Mouse (Mus musculus) ovary, postnatal 10 days (tissue): Measurements from ENCODE around the gene Trabd.

ENCODE experiments used
- DNase-seq: peaks from one replicate; pipeline ENCODE4 v3.0.0; 2022; ENCODE audit warnings: low spot score

Trabd gene

DNA sequence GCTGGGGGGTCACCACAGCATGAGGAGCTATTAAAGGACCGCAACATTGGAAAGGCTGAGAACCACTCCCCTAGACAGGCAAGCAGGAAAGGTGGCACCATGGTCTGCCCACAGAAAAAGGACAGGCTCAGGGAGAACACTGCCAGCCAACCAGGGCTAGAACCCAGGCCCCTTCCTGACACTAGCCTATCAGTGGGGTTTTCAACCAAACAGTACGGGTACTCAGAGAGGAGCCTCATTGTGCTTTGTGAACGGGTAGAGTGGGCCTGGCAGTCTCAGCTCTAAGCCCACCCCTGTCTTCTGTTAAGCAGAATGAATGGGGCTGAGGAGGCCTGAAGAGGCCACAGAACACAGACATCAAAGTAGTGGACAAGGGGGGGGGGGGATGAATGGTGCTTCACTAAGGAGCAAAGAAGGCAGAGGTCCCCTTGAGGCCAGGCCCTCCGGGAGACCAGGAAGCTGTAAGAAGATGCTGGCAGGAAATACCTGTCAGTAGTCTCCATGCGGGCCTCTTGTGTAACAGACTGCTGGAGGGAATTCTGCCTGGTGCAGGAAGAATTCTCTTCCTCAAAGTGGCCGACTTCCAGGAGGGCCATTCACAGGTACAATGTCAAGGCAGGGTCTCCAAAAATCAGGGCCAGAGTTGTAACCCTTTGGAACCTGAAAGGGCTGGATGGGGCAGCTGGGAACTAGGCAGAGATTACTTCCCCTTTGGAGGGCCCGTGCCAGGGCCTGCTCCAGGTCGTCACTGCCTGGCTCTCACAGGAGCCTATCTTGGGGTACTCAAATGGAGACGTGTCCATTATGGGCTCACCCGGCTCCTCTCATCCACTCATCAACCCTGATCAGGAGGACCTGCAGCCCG lies at the start of gene Trabd:
TSS of gene Trabd (plus strand) at position 512 of the 865 bp plus-strand sequence.
- DNase-seq: no peak

DNA sequence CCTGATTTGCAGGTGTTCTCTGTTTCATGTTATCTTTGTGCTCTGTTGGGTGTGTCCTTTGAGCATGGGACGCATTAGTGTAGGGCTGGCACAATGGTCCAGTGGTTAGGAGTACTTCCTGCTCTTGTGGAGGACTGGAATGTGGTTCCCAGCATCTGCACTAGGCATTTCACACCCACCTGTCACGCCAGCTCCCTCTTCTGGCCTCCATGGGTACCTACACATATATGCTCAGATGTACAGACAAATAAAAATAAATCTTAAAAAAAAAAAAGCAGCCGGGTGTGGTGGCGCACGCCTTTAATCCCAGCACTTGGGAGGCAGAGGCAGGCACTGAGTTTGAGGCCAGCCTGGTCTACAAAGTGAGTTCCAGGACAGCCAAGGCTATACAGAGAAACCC lies 30.5 kb upstream of the Trabd start:
- DNase-seq: no peak

- no peak for DNase-seq
These were observed 28.6 kb upstream of the Trabd start for GRCm38 (mm10) chr15:89046356-89046755.

- DNase-seq: no peak
These were observed 20.3 kb upstream of the Trabd start for GRCm38 (mm10) chr15:89054666-89055065.

GRCm38 (mm10) chr15:89058736-89059135 lies 16.2 kb upstream of the Trabd start:
- no peak for DNase-seq

- no peak for DNase-seq
These were observed 15.6 kb upstream of the Trabd start, which contains the start of gene Panx2 for GRCm38 (mm10) chr15:89059161-89059931. Gene Panx2 (plus strand): TSS chr15:89059734.

DNA sequence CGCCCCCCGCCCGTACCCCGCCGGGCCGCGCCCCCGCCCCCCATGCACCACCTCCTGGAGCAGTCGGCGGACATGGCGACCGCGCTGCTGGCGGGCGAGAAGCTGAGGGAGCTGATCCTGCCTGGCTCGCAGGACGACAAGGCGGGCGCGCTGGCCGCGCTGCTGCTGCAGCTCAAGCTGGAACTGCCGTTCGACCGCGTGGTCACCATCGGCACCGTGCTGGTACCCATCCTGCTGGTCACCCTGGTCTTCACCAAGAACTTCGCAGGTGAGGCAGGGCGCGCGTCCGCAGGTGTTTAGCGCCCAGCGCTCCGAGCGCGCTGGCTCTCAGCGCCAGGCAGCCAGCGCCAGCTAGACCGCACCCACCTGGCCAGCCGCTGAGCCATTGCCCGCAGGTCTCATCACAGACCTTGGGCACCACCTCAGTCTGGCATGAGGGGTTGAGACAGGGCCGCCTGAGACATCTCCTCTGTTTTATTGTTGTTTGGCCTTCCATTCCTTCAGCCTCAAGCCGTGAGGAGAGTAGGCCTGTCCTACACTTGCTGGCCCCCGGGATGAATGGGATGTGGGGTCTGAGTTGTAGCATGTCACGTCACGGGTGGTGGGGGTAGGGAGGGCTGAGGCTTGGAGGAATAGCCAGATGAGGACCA lies 14.8 kb upstream of the Trabd start:
- no peak for DNase-seq

GRCm38 (mm10) chr15:89060811-89061460 lies 14.0 kb upstream of the Trabd start:
- DNase-seq: no peak

- no peak for DNase-seq
These were observed 13.0 kb upstream of the Trabd start for GRCm38 (mm10) chr15:89061761-89062517.

DNA sequence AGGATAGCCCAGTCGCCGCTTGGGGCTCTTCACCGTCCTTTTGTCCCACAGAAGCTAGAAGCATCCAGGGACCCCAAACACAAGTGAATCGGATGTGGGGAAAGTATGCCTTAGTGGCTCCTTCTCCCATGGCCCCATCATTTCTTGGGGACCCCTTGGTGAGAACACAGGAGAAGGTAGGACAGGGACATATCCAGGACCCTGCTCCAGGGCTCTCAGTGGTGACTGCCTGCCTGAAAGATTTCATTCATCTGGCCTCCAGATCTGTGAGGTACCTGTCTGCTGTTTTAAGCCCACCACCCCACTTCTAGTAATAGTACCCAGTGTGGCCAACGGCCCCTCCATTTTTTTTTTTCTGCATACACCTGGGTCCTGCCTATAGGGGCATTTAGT lies 12.4 kb upstream of the Trabd start:
- DNase-seq: no peak

DNA sequence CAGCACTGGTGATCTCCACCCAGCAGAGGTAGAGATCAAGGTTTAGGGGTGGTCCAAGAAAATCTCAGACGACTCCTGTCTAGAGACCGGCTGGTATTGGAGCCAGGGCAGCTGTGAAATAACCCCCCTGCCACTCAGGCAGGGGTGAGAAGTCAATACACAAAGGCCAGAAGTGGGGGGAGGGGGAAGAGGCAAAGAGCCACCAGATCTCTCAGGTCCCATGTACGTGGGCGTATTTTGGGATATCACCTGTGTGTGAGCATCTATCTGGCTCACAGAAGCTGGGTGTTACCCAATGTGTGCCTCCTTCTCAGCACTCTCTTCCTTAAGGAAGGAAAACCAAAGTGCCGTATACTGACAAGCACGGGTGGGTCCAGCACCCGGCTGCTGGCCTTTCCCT lies 11.9 kb upstream of the Trabd start:
- no peak for DNase-seq

GRCm38 (mm10) chr15:89063536-89063935 lies 11.4 kb upstream of the Trabd start:
- no peak for DNase-seq

DNA sequence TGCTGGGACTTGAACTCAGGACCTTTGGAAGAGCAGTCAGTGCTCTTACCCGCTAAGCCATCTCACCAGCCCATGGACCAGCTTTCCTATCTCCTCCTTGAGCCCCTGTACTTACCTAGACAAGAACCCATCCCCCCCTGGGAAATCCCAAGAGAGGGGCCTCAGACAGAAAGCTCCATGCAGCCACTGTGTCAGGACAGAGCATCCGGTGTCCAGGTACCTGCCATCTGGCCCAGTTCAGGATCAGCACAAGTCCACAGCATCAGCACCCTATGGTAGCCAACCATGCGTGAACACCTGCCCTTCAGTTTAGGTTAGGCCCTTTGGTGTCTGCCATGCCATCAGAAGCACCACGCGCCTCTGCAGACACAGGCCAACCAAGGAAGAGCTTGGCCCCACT lies 10.0 kb upstream of the Trabd start:
- no peak for DNase-seq

- no peak for DNase-seq
These were observed 7.3 kb upstream of the Trabd start for GRCm38 (mm10) chr15:89067609-89068008.

- DNase-seq: no peak
These were observed 6.7 kb upstream of the Trabd start for GRCm38 (mm10) chr15:89068226-89068625.

DNA sequence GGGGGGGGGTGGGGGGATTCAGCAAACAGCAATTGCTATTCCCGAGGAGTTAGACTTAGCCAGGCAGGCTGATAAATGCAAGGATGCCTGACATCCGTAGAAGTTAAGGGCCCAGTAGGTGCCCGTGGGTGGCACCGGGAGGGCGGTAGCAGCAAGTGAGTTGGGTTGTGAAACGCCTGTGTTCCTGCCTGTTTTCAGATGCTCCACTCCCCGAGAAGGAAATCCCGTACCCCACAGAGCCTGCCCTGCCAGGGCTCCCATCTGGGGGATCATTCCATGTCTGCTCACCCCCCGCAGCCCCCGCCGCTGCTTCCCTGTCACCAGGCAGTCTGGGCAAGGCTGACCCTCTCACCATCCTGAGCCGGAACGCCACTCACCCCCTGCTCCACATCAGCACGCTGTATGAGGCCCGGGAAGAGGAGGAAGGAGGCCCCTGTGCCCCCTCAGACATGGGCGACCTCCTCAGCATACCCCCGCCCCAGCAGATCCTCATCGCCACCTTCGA lies 5.5 kb upstream of the Trabd start:
- DNase-seq: no peak

DNA sequence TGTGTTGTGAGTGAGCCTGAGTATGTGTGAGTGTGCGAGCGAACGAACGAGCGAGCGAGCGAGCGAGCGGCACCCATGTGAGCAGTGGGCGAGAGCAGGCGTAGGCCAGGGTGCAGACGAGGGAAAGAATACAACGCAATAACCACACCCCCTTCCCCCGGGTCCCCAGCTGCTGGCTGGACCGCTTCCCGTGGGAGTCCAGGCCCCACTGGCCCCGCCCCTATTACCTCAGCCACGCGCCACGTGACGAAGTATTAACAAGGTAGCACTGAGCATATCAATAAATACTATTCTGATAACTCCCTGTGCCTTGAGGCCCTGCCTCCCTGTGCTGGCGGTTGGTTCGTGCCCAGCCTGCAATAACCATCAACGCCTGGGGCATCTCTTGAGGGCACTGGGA lies 4.3 kb upstream of the Trabd start:
- no peak for DNase-seq

- DNase-seq: no peak
These were observed 826 bp upstream of the Trabd start for GRCm38 (mm10) chr15:89073993-89074603.

GRCm38 (mm10) chr15:89075478-89076147 lies 689 bp downstream of the Trabd start:
- peak; percentile 71 for DNase-seq

GRCm38 (mm10) chr15:89076156-89076731 lies 1.3 kb downstream of the Trabd start:
- peak; percentile 45 for DNase-seq
